Mouse (Mus musculus) MN1 (cell line): ENCODE measurements around the gene Gng10.

Source experiments
- DNase-seq: peaks from one replicate; pipeline ENCODE4 v3.0.0-alpha.2; 2016; ENCODE audit warnings: low spot score

Gene Gng10

DNA sequence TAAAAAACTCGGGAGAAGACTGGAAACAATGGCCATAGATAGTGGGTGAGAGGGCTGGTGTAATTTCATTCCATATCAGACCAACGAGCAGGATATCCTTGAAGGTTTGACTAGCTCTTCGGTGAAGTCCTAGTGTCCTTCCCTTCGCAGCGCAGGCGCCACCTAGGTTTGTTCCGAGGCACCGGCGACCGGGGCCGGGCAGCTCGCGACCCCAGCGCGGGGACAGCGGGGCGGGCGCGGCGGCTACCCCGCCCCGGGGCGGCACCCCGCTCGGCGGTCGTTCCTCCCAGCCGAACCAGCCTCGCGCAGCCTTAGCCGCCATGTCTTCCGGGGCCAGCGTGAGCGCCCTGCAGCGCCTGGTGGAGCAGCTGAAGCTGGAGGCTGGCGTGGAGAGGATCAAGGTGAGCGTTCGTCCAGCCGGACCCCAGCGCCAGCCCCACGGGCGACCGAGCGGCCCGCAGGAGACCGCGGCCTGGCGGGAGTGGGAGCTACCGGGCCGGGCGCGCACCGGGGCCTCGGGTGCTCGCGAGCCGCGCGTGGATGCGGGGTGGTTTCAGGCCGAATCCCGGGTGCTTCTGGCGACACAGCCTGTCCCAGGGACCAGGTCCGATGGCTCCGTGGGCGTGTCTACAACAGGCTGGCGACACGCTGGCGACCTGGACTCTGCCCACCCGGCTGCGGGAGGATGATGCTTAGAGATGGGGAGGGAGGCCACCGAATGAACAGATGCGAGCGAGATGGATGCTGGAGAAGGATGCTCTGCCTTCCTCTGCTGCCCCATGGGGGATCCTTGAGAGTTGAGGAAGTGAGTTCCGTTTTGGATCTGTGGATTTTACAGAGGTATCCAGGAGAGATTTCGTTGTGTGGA, at the start of gene Gng10:
Gng10 (plus strand) TSS at position 171 of the 868 bp plus-strand sequence.
- DNase-seq = peak; percentile 79

GRCm38 (mm10) chr4:58985157-58985648, 49.7 kb upstream of the Gng10 start:
- DNase-seq = peak; percentile 76

- peak; percentile 79 for DNase-seq
These were observed 48.2 kb upstream of the Gng10 start, which contains the start of gene Ptgr1 for GRCm38 (mm10) chr4:58986540-58987190. TSS of gene Ptgr1 (minus strand) at chr4:58987119.

DNA sequence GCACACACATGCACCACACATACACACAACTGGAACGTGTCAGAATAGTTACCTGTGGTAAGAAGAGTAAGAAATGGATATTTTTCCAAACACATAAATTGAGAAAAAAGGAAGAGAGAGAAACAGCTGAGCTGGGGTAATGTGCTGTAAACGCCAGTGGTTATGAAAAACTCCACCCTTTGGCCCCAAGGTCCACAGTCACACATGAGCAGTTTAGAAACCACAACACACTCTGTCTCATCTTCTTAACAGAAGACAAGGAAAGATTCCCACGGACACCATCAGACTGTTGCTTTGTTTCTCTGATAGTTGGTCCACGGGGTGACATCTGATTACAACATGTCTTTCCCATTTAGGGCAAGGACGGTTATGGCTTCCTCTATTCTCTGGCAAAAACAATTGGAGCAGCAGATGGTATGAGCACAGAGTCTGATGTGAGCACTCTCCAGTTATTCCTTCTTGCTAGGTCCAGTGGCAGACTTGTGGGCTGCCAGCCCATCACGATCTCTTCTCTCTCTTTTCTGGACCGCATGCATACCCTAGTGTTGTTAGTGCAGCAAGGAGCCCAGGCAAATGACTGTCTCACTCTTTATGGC, 45.5 kb upstream of the Gng10 start:
- no peak for DNase-seq

GRCm38 (mm10) chr4:58990609-58991434, 44.1 kb upstream of the Gng10 start:
- no peak for DNase-seq

- no peak for DNase-seq
These were observed 42.7 kb upstream of the Gng10 start for GRCm38 (mm10) chr4:58992195-58992594.

DNA sequence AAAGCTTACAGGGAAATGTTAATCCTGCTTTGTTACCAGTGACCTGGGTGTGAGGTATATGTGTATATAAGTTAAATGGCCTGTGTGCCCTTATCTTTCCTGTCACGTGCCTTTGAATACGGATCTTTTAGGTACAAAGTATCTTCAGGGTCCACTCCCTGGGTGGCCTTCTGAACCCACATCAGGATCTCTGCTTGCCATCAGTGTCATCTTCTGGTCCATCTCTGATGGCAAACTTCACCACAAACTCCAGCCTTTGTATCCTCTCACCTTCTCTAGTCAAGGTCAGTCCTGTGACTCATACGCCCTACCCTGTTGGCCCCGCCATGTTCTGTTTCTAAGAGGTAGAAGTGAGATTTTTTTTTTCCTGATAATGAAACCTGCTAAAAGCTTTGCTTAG, 40.1 kb upstream of the Gng10 start, which contains the start of gene Dnajc25:
Dnajc25 (plus strand) TSS at position 301 of the 400 bp plus-strand sequence.
- DNase-seq = no peak

DNA sequence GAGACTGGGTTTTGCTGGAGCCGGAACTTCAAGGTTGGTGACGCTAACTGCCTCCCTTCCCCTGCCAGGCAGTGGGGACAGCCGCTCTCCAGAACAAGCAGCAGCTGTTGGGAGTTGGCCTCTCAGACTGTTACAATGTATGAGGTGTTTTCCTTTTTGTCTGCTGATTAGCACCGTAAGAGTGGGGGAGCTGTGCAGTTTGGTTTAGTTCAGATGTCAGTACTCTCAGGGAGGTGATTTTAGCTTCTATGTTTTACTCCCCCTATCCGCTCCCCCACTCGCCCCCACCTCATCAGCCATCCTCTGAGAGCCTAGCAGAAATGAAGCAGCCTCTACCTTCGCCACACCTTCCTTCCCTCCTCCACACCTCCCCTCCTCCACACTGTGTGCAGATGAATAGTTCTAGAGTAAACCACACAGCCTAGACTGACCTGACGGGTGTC, 39.6 kb upstream of the Gng10 start:
- no peak for DNase-seq

GRCm38 (mm10) chr4:58997081-58997480, 37.8 kb upstream of the Gng10 start:
- no peak for DNase-seq

DNA sequence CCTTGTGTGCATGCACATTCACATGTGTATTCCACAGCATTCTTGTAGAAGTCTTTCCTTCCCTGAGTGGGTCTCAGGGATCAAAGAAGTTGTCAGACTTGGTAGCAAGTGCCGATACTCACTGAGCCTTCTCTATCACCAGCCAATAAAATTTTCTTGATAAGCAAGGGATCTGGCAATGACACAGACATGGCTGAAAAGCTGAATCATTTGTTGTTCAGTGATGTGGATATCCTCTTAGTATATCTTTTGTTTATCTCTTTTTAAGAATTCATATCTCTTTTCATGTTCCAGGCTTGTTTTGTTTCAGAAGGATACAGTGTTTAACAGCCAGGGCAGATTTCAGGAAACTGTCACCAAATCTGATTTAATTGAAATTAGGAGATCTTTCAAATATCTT, 36.2 kb upstream of the Gng10 start:
- no peak for DNase-seq

DNA sequence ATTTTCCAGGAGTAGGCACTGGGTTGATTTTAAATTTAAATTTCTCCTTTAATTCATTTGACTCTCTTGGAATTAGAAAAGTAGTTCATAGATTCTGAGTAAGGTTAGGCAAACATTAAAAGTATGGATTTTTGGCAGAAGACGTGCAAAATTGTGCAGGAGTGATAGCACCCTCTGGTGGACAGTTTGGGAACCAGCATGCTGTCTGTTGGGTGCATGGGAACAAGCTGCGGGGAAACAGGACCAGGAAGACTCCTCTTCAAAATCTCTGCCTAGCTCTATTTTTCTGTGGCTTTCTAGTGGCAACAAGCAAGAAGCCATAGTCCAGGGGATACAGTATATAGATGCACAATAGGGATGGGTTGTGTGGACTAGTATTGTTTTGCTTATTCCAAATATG, 35.2 kb upstream of the Gng10 start:
- DNase-seq = peak; percentile 44

DNA sequence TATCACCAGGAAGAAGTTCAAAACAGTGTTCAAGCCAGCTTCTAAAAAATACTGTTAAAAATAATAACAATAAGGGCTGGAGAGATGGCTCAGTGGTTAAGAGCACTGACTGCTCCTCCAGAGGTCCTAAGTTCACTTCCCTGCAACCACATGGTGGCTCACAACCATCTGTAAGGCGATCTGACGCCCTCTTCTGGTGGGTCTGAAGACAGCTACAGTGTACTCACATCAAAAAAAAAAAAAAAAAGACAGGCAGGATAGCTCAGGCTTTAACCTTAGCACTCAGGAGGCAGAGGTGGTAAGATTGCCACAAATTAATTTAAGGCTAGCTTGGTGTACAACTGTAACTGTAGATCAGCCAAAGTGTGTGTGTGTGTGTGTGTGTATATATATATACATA, 34.3 kb upstream of the Gng10 start:
- no peak for DNase-seq

DNA sequence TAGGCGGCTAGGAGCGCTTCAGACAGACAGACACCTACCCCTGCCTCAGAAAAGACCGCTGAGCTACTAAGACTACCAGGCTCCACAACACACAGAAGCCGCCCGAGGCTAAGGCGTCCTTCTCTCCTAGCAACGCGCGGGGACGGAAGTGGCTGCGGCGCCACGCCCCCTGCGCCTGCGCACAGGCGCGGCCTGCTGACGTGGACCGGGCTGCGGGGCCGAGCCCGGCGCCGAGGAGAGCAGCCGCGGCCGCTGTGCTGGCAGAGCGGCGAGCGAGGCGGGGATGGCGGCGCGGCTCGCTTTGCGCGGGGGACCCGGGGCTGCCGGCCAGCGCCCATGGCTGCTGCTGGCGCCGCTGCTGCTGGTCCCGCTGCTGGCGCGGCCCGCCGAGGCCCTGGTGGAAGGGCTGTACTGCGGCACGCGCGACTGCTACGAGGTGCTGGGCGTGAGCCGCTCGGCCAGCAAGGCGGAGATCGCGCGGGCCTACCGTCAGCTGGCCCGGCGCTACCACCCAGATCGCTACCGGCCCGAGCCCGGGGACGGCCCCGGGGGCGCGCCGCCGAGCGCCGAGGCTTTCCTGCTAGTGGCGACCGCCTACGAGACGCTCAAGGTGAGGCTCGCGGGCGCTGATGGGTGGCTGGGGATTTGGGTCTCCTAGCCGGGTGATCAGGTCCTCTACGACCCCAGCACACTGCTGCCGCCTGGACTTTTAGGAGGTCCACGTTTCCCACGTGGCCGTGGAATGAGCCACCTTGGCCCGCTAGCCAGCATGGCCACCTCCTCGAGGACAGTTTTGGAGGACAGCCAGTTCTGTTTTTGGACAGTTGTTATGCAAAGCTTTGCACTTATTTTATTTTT, 31.7 kb upstream of the Gng10 start, which contains the start of gene Gm20503:
Gm20503 (plus strand) TSS at position 263 of the 858 bp plus-strand sequence.
- DNase-seq = peak; percentile 89

GRCm38 (mm10) chr4:59003806-59004200, 31.1 kb upstream of the Gng10 start:
- DNase-seq = no peak

GRCm38 (mm10) chr4:59006211-59006610, 28.7 kb upstream of the Gng10 start:
- DNase-seq = no peak

DNA sequence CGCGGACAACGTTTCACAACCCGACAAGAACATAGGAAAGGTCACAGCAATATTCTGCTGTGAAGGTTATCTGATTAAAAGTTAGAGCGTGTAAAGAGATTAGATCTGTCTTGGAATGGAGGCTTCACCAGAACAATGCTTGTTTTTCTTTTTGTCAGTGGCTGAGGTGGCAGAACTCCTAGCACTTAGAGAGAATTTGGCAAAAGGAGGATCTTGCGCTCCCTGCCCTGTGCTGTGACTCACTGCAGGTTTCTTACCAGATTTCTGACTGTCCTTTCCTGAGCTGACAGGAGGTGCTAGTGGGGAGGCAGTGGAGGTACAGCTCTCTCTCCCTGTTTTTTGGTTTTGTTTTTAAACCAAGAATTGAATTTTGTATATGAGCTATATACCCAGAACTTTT, 27.9 kb upstream of the Gng10 start:
- no peak for DNase-seq

DNA sequence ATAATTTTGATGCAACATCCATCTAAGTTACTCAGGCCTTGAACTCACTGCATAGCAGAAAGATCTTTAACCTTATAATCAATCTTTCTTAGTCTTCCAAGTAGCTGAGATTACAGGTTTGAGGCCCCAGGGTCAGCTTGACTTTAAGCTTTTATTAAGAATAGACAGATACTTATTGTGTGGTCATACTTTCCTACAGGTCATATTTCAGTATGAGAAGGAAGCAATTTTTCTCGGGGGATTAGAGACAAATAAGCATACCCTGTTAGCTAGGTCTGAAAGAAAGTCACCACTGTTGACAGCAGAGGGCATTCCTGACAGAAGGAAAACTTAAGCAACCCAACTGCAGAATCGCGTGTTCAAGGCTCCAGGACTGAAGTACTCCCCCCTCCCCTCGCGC, 26.9 kb upstream of the Gng10 start:
- no peak for DNase-seq

DNA sequence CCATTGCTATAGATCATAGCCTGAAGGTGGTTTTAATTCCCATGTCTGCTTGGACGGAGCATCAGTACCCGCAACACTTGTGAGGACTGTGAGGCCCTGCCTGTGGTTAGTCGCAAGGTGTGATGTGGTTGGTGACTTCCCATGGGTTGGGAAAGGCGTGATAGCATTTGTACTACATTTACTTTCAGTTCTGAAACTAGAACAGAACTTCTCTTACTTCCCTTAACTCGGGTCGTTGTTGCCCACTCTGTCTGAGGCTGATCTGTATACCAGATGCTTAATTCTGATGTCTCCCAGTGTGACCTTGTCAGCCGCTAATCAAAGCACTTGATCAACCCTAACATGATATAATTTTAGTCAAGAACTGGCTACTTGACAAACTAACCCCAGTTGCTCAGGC, 25.7 kb upstream of the Gng10 start:
- no peak for DNase-seq

DNA sequence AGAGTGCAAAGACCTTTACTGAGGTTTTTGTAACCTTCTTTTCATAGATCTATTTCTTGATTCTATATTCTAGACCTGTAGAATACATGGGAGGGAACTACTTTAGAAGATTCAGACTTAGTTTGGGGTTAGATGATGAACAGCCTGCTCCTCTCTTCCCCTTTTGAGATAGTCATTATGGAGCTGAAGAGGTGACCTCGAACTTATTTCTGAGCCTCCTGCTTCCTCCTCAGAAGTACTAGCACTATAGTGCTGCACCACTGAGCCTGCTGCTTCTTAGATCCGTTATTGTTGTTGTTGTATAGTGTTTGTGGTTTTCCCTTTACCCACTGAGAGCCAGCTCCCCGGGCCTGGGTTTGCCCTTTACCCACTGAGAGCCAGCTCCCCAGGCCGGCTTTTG, 25.2 kb upstream of the Gng10 start:
- DNase-seq = no peak

GRCm38 (mm10) chr4:59011446-59011845, 23.4 kb upstream of the Gng10 start:
- no peak for DNase-seq

DNA sequence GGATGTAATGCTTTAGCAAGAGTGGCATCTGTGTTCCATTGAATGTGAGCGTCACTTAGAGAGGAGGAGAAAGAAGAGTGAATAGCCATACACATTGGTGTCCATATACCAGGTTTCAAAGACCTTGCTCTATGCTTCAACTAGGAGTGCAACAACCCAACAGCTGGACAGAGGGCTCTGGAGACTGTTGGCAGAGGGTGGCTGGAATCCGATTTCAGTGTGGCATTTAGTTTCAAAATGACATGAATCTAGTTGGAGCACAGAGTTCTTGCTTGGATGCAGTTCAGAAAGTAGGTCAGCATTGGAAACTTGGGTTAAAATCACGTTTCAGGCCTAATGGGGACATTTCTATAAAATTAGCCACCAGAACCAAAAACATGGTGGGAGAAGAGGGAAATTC, 19.7 kb upstream of the Gng10 start:
- no peak for DNase-seq
